Mouse (Mus musculus) monocyte, adult 2 months (primary cell): ENCODE measurements around the gene Glul.
A peak's percentile ranks its signal among the peaks of the same experiment; 100 is the strongest.
"Not testable (repeated sequence)": the region's sequence is repeated elsewhere in the genome, so short reads cannot be mapped to it uniquely, and the experiment has no call there.

ENCODE experiments used
- DNase-seq, 2 experiments: peaks; one replicate each; pipeline ENCODE4 v3.0.0; 2022; ENCODE audit warnings: low spot score in 2 of 2, low read depth in 1 of 2

The Glul gene

DNA sequence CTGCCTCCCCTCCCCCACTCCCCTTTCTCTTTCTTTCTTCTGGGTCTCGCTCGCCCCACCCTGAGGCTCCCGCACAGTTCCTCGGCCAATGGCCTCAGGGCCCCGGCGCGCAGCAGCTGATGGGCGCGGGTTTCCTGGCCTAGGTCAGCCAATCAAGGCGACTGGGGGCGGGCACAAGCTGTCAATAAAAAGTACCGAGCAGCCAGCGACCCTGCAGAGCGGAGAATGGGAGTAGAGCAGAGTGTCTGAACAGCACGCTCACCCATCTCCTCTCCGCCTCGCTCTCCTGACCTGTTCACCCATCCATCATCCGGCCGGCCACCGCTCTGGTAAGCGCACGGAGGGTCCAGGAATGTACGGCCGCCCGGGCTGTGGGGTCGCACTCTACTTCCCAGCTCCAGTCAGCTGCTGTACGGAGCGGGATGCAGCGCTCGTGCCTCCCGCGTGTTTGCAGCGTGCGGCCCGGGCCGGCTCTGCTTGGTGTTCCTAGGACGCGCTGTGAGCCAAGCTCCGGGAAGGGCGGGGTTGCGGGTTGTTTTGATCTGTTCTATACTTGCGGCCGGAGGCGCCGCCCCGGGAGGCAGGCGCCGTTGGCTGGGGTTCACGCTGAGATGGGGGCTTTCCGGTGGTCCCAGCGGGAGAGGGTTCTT lies at the start of gene Glul, which contains the start of gene Teddm2:
TSS of gene Glul (plus strand) at position 214 of the 650 bp plus-strand sequence.
TSS of gene Teddm2 (minus strand) at position 498 of the 650 bp plus-strand sequence.
- DNase-seq = peak; percentile 79 to 88

DNA sequence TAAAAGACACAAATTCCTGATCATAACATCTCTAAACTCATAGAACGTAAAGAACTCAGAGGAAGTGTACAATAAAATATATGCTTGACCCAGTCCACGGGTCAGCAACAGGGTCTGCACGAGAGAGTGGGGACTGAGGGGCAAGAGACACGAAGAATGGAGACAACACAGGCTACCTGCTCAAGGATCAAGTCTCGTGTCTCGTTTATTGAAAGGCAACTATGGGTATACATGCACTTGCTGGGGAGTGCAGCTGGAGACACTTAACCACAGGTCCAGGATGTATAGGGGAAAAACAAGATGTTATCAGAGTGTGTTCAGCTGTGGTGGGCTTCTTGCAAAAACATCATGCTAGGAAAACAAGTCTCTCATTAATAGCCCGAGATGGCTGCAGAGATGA lies 47.0 kb upstream of the Glul start:
- not testable (repeated sequence) for DNase-seq

DNA sequence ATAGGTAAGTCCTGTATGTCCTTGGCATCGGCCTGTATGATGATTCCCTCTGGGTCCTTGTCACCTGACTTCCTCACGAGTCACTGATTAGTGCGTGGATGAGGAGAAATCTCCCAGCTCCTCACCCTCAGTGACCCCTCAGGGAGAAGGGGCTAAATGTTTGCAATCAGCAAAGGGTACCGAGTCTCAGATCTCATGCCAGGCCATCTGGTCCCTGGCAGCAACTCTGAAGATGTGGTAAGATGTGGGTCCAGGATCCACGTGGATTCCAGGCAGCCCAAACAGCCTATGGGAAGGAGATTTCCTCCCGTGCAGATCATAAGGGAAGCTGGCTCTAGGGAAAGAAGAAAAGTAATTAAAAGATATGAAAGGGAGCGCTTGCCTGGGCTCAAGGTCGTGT lies 43.8 kb upstream of the Glul start:
- no peak for DNase-seq

DNA sequence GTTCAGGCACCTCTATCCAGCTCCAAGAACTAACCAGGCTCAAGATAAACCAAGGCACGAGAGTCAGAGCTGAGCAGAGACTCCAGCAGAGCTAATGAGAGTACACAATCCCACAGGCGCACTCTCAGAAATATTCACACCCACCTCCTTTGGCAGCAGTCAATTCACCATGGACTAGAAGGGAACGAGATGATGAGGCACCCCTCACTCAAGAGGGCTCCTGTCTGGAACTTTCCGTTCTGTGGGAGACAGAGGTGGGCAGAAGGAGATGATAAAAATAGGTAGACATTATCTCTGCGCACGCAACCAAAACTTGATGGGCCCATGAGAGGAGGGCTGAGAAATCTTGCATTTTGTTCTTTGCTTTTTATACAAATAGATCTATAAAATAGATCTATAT lies 25.7 kb upstream of the Glul start, which contains the start of gene Teddm1b:
TSS of gene Teddm1b (plus strand) at position 301 of the 400 bp plus-strand sequence.
- DNase-seq = no peak

DNA sequence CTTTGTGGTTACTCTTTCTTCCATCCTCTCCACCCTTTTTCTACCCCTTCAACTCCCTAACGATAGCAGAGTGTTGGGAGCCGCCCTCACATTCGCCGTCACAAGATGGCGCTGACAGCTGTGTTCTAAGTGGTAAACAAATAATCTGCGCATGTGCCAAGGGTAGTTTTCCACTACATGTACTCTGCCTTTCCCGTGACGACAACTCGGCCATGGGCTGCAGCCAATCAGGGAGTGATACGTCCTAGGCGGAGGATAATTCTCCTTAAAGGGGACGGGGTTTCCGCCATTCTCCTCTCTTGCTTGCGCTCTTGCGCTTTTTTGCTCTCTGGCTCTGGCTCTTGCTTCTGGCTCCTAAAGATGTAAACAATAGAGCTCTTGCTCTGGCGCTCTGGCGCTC lies 19.4 kb upstream of the Glul start:
- not testable (repeated sequence) for DNase-seq

DNA sequence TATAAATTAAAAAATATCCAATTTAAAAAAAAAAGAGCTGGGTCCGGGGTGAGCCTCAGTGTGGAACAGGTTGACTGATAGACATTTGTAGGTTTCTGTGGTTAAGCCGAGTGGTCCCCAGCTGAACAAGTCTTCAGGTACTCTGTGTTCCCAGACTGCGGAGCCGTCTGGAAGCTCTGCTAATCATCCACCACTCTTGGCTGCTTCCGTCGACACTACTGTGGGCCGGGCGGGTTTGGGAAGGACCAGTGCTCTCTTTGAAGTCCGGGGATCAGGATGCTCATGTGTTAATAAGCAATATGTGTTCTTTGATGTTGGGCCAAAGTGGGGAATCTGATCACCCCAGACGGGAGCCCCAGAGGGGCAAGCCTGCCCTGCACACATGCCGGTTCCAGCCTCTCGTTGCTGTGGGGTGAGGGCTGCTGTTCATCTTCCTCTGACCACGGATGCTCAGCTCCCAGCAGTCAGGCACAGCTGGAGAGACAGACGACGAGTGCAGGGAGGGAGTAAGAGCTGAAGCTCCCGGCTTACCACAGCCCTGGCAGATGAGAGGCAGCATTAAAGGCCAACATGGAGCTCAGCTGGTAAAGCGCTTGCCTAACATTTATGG lies 13.6 kb upstream of the Glul start:
- DNase-seq = no peak

DNA sequence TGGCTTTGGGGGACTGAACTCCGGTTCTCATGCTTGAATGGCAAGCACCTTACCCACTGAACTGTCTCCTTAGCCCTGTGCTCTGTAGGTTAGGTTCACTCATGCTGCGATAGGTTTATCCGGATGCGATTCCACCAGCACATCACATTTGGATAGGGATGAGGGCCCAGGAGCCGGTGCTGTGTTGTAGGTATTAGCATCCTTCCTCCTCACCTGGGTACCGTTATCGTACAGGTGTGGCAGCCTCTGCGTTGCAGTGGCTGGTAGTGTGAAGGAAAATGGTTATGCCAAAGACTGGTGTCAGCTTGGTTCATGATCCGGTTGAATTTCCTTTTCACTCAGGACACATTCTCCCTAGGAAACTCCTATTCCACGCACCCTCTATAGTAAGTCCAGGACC lies 9.6 kb upstream of the Glul start:
- no peak for DNase-seq

DNA sequence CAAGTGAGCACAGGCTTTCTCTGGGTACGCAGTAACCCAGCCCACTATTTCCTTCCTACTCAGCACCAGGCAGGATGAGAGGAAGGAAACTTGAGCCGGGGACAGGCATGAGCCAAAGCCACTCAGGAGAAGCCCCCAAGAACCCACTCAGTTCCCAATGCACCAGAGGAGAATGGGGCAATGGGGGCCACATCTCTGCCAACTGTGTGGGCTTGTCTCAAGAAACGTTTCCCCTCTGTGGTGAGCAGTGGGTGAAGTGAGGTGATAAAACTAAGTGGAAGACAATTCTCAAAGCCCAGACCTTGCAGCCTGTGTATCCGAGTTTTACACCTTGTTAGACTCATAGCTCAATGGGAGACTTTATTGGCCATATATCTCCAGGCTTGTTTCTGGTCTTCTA lies 8.3 kb upstream of the Glul start, which contains the start of gene Teddm1a:
TSS of gene Teddm1a (plus strand) at position 301 of the 400 bp plus-strand sequence.
- DNase-seq = no peak

DNA sequence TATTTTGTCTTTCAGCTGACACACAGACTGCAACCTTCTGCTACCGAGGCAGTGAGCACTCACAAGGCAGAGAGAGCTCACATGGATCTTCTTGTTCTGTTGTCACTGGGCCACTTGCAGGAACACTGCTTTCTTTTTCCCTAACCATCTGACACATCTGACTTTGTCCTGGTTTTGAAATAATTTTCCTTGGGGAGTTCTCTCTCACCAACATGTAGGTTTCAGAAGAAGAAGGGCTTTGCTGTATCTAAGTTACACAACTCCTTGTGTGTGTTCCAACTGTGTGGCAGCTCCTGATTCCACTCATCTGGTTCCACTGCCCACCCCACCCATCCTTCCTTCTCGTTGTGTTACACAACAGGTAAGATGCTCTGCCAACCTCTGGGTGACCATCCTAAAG lies 6.0 kb upstream of the Glul start:
- no peak for DNase-seq

DNA sequence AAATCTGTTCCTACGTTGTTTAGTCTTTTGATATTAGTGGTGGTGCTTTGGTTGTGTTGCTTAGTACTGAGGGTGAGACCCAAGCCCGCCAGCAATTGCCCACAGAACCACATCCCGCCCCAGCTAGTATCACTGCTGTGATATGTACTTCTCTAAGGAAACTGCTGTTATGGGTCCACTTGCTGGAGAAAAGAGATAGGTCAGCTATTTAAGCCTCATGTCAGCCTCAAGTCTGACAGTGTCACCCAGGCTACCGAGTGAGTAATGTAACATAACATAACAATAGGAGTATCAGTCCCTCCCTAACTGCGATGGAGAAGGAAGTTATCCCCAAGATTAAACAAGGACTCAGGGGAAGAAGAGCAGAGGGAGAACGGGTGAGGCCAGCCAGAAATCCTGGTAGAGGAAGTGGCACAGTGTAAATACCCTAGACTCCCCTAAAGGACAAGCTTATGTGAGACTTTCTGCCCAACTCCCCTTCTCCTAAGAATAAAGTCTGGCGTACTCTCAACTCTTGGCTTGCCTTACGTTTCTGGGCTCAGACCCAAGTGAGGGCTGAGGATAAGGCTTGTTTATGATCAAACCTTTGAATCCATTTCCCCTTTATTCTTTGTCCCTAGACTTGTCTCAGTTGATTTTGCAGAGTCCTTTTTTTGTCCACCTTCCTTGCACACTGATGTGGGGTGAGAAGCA lies 5.4 kb upstream of the Glul start:
- DNase-seq = no peak

DNA sequence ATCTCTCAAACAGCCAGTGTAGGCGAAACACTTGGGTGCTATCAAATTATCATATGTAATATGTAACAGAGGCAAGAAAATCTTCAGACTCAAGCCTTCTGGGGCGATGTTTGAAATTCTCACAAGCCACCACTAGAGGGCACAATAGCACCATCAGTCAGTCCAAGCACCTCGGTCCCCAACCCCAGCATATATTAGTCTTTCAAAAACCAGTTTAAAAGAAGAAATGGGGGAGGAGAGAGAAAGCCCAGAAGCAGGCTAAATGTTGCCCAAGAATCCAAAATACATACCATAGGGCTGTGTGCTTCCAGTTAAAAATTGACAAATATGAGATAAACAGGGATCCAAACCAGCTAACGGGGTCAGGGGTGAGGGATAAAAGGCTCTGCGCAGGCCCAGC lies 4.8 kb upstream of the Glul start:
- DNase-seq = peak in 1 of 2 experiments; percentile 32

DNA sequence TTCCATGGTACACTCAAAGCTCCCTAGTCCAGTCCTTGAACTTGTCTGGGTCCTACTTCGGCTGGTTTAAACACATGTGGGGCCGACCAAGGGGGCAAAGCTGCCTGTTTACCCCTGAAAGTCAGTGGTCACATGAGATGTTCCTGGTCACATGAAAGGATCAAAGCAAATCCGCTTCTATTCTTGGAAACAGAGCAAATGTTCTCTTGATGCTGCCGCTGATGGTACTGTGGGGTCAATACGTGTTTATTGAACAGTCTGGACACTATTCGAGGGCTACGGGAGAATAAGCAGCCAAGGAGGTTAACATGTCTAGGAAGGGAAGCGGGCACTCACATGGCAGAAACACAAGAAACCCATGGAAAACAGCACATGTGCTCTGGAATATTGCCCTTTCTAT lies 2.5 kb upstream of the Glul start:
- DNase-seq = no peak

DNA sequence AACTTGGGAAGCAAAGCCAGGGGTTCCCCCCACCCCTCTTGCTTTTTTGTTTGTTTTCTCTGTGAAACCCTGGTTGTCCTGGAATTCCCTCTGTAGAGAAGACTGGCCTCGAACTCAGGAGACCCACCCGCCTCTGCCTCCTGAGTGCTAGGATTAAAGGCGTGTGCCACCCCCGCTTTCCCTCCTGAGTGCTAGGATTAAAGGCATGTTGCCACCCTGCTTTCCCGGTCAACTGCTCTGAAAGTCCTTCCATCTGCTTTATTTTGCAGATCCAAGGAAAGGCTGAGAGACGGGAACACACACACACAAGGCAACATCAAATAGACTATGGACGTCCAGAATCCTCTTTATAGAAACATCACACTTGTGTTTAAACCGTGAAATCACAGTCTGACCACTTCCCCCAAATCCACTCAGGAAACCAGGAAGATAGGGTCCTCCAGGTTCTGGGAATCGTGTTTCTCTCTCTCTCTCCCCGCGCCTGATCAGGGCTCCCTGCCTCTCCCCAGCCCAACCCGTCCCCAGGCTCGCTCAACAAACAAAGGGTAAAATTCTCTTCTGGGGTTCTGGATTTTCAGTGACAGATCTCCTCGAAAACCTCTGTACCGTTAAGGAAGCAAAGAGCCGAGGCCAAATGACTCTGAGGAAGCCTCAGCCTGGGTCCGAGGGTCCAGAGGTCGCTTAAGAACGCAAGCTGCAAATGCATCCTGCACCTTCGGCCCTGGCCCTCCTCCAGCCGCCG lies 584 bp upstream of the Glul start:
- no peak for DNase-seq

DNA sequence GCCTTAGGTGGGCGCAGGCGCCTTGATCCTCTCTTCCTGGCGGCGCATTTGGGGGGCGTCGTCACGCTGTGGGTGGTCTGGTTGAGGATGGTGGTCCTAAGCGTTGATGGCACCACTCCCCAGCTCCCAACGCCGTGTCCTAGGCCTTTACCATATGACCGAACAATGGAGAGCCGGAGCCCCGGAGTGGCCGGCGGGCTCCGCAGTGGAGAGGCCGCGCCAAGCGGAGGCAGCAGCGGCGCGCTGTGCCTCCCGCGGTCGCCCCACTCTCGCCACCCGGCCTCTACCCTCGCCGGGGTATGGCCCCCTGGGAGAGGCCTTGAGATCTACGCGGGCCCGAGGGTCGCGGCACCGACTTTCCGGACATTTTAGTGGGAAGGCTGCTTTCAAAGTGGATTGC lies 637 bp downstream of the Glul start:
- no peak for DNase-seq

DNA sequence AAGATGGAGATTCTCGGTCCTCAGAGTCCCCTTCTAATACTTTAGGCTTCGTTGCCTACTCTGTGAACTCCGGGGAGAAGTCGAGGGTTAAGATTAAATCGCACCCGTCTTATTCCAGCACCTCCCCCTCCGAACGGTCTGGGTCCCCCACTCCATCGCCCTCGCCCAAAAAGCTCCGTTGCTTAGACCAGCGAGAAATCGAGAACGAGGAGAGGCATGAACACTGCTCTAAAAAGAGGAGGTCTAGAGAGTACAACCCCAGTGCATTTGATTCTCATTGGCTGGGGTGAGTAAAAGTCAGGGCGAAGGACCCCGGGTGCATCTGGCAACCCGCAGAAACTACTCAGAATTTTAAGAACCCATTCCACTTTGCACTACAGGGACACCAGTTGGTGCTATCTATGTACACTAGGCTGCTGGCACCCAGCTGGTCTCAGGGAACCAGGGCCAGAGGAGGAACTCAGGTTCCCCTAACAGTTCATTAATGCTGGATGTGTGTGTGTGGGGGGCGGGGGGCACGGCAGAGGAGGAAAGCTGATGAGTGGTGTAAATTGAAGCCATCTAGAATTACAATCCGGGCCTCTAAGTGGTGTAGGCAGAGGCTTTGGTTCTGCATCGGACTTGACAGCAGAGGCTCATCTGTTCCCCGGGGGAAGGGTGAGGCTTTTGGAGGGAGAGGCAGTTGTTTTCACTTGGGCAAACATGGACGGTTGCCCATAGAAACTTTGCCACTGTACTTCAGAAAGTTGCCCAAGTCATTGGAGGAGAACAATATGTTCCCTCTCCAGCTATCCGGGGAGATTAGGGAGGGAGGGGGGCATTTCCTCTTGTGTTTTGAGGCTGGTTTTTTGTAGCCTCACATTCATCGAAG lies 1.4 kb downstream of the Glul start:
- no peak for DNase-seq

DNA sequence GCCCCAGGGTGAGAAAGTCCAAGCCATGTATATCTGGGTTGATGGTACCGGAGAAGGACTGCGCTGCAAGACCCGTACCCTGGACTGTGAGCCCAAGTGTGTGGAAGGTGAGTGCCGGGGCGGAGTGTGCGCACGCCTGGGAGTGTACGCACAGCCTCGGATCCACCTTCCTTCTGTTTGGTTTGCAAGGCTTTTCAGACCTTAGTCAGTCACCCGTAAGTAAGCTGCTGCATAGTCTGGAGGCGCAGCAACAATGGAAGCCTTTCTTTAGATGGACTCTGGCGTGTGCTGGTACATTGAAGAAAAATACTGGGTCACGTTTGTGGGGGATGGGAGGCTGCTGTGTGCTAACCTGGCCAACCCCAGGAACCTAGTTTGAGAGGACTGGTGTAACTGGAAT lies 3.3 kb downstream of the Glul start:
- DNase-seq = no peak

DNA sequence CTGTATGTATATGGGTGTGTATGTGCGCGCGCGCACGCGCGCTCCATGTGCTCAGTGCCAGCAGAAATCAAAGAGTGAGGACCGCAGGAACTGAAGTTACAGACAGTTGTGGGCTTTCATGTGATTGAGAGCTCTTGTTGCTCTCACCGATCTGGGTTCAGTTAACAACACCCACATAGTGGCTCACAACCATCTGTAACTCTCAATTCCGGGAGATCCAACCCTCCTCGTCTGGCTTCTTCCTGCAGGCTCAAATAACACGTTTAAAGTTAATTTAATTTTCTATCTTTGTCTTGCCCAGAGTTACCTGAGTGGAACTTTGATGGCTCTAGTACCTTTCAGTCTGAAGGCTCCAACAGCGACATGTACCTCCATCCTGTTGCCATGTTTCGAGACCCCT lies 4.5 kb downstream of the Glul start:
- DNase-seq = no peak

DNA sequence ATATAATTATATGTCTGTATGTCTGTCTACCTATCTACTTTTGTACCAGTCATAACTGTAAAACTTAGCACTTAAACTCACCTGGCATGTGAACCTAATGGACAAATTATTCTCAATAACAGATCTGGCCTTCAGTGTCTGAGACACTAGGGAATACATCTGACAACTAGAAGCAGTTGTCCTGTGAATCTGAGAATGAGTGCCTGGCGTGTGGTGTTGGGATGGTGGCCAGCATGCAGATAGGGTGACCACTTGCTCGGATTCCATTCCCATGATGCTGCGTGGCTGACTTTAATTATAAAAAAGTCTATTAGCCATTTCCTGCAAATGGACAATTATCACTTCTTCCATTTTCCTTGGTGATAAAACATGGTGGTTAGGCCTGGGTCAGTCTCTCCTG lies 6.1 kb downstream of the Glul start:
- no peak for DNase-seq

DNA sequence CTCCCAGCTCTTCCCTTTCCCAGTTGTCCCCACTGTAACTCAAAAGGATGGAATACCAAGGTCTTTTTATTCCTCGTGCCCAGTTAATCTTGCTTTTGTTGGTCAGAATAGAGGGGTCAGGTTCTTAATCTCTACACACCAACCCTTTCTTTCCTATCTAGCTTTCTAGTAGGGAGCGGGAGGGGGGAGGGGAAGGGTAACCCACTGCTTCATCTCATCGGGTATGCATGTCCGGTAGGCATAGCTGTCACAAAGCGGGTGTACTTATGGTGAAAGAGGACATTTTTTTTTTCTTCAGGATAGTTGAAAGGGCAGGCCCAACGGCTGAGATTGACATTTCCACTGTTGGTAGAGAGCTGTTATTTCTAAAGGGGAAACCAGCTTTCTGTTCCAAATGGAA lies 8.5 kb downstream of the Glul start:
- DNase-seq = no peak

DNA sequence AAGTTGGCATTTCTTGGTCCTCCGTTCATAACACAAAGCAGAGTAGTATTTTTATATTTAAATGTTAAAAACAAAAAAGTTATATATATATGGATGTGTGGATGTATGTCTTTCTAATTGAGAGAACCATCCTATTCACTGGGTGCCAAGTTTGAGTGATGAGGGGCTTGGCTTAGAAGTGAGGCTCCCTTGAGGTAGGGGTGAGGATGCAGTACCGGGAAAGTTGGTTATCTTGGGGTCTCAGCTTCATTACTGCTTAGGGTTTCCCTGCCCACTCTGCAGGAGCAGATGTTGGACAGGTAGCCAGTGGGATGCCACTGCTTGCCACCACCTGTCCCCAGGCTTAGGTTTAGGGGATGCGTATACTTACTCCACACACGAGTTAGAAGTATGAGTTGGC lies 9.0 kb downstream of the Glul start:
- DNase-seq = no peak
